ENCODE assay signal across 22 mouse cellular contexts in the genomic region with DNA sequence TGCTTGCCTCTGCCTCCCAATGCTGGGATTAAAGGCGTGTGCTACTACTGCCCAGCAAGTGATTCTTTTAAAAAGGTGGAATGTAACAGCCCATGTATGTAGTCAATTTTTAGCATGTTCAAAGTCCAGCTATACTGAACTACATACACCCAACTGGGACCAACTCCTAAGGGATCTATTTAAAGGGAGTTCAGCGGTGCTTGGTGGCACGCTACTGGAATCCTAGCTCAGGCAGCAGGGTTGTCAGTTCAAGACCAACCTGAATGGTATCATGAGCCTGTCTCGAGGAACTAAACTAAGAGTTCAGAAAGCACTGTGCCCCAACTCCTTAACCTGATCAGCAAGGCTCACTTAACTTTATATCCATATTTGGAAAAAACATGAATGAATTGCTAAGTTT. TPM values are rescaled to one million over a fixed set of nuclear protein-coding genes. Genes with fewer than 3 reads are reported as not detected.
DNase-seq lines count a peak whose midpoint lies in the region; ATAC-seq and TF ChIP-seq lines count a peak whose summit lies in the region.
"Had no signal": no experiment of that assay in that cellular context is flagged by ENCODE, and none has a peak within 500 bp of the region (broad histone marks: within the 10 kb centered on the region; RNA-seq: fewer than 3 reads in every experiment).

No protein-coding gene starts in this region.

- 0 out of 2 replicates have a peak, but pooled peaks cover 4% of the 10 kb centered on the region for H3K36me3 ChIP-seq in hindbrain, postnatal 0 days (ENCODE audit: insufficient read depth, low read length)
- peaks cover 16% of the 10 kb centered on the region for H3K36me3 ChIP-seq in hindbrain, embryonic 12.5 days
- H3K36me3 ChIP-seq in neural tube, embryonic 11.5 days (ENCODE audit: control insufficient read depth, insufficient read depth, low read length), result peaks cover 4% of the 10 kb centered on the region
- peaks cover 4% of the 10 kb centered on the region for H3K36me3 ChIP-seq in neural tube, embryonic 15.5 days

- H3K4me1 ChIP-seq in hindbrain, postnatal 0 days (ENCODE audit: insufficient read depth, low read length), result peaks cover 5% of the 10 kb centered on the region; the same call in 1 of the 2 replicates
- peaks cover 4% of the 10 kb centered on the region for H3K4me1 ChIP-seq in hindbrain, embryonic 12.5 days
- 0 out of 2 replicates have a peak, but pooled peaks cover 7% of the 10 kb centered on the region for H3K4me1 ChIP-seq in neural tube, embryonic 11.5 days (ENCODE audit: control insufficient read depth, insufficient read depth, low read length)
- H3K4me1 ChIP-seq in neural tube, embryonic 15.5 days, result peaks cover 18% of the 10 kb centered on the region
- H3K4me1 ChIP-seq: heart, embryonic 15.5 days had no signal

- no peak overlapping the region for H3K27ac ChIP-seq in hindbrain, postnatal 0 days
- H3K27ac ChIP-seq in hindbrain, embryonic 12.5 days, result no peak overlapping the region
- H3K27ac ChIP-seq in neural tube, embryonic 11.5 days (ENCODE audit: low read depth, low read length), result no peak overlapping the region
- H3K27ac ChIP-seq in neural tube, embryonic 15.5 days (replicated peaks), result no peak overlapping the region
- H3K27ac ChIP-seq: embryonic facial prominence, embryonic 15.5 days; heart, adult 2 months; heart, embryonic 15.5 days had no signal

- no peak overlapping the region for H3K9ac ChIP-seq in hindbrain, postnatal 0 days (replicated peaks; ENCODE audit: low read length)
- H3K9ac ChIP-seq in hindbrain, embryonic 12.5 days, result no peak overlapping the region
- H3K9ac ChIP-seq in neural tube, embryonic 11.5 days (ENCODE audit: low read length), result no peak overlapping the region
- H3K9ac ChIP-seq in neural tube, embryonic 15.5 days (replicated peaks), result no peak overlapping the region
- H3K9ac ChIP-seq: embryonic facial prominence, embryonic 15.5 days; forebrain, postnatal 0 days; heart, embryonic 15.5 days had no signal

- no peak for TF ChIP-seq CTCF in hindbrain, postnatal 0 days (IDR thresholded peaks at IDR 0.05; ENCODE audit: low read depth)

- no peak for ATAC-seq in hindbrain, postnatal 0 days
- no peak for ATAC-seq in hindbrain, embryonic 12.5 days (ENCODE audit: low FRiP score)
- ATAC-seq in neural tube, embryonic 11.5 days (ENCODE audit: insufficient read depth, low FRiP score, low TSS enrichment), result no peak
- no peak for ATAC-seq in neural tube, embryonic 15.5 days (ENCODE audit: low FRiP score)
- ATAC-seq: forebrain, postnatal 0 days; intestine, embryonic 16.5 days had no signal

- DNase-seq in embryo, embryonic 9.5 days (ENCODE audit: extremely low spot score), result peak; percentile 27
- no peak for DNase-seq in embryo, embryonic 11 days
- peak; percentile 3 for DNase-seq in hindbrain, postnatal 0 days (ENCODE audit: low spot score)
- peak; percentile 26 for DNase-seq in neural tube, embryonic 11.5 days (ENCODE audit: low spot score)
- no peak for DNase-seq in spleen, postnatal 10 days (ENCODE audit: low spot score in 2 of 2)
- DNase-seq in thymus, postnatal 14 days, result no peak
- DNase-seq: adrenal gland, adult 2 months; adrenal gland, postnatal 25 days; cerebellum, adult 11 months; cerebellum, adult 8-10 months; cerebellum, postnatal 14 days; forebrain, postnatal 0 days; gastrocnemius, postnatal 14 days; heart, adult 2 months; heart, postnatal 14 days had no signal

- H3K9me3 ChIP-seq in hindbrain, postnatal 0 days (ENCODE audit: low read length), result no peaks in the 10 kb centered on the region
- no peaks in the 10 kb centered on the region for H3K9me3 ChIP-seq in hindbrain, embryonic 12.5 days (replicated peaks)
- H3K9me3 ChIP-seq in neural tube, embryonic 11.5 days (ENCODE audit: control insufficient read depth, low read length), result no peaks in the 10 kb centered on the region
- no peaks in the 10 kb centered on the region for H3K9me3 ChIP-seq in neural tube, embryonic 15.5 days (replicated peaks)
- H3K9me3 ChIP-seq: embryonic facial prominence, embryonic 15.5 days; heart, embryonic 15.5 days had no signal

- H3K27me3 ChIP-seq in hindbrain, postnatal 0 days (ENCODE audit: insufficient read depth, low read length), result no peaks in the 10 kb centered on the region
- no peaks in the 10 kb centered on the region for H3K27me3 ChIP-seq in hindbrain, embryonic 12.5 days
- no peaks in the 10 kb centered on the region for H3K27me3 ChIP-seq in neural tube, embryonic 11.5 days (ENCODE audit: control insufficient read depth, insufficient read depth, low read length)
- no peaks in the 10 kb centered on the region for H3K27me3 ChIP-seq in neural tube, embryonic 15.5 days (replicated peaks)
- H3K27me3 ChIP-seq: CH12.LX; embryonic facial prominence, embryonic 15.5 days; heart, embryonic 15.5 days had no signal

- WGBS in hindbrain, postnatal 0 days, result 89% methylated on average over 4 of the region's 4 CpGs
- 92% methylated on average over 4 of the region's 4 CpGs for WGBS in hindbrain, embryonic 12.5 days
- 94% methylated on average over 4 of the region's 4 CpGs for WGBS in neural tube, embryonic 11.5 days
- 86% methylated on average over 4 of the region's 4 CpGs for WGBS in neural tube, embryonic 15.5 days

- no peak overlapping the region for H3K4me3 ChIP-seq in hindbrain, postnatal 0 days (ENCODE audit: low read length)
- no peak overlapping the region for H3K4me3 ChIP-seq in hindbrain, embryonic 12.5 days
- H3K4me3 ChIP-seq in neural tube, embryonic 11.5 days (ENCODE audit: low read depth, low read length), result no peak overlapping the region
- H3K4me3 ChIP-seq in neural tube, embryonic 15.5 days (replicated peaks), result no peak overlapping the region
- H3K4me3 ChIP-seq: embryonic facial prominence, embryonic 15.5 days; heart, adult 2 months; heart, embryonic 15.5 days had no signal

- no peak overlapping the region for H3K4me2 ChIP-seq in hindbrain, postnatal 0 days (ENCODE audit: low read depth, low read length)
- no peak overlapping the region for H3K4me2 ChIP-seq in hindbrain, embryonic 12.5 days (replicated peaks)
- no peak overlapping the region for H3K4me2 ChIP-seq in neural tube, embryonic 11.5 days (ENCODE audit: low read depth)
- H3K4me2 ChIP-seq in neural tube, embryonic 15.5 days, result no peak overlapping the region; the same call in 1 of the 2 replicates
- H3K4me2 ChIP-seq: embryonic facial prominence, embryonic 15.5 days; heart, embryonic 11.5 days; heart, embryonic 15.5 days had no signal

RNA-seq across cellular contexts. Expression of a gene that starts 6.0 kb away (rescaled TPM):
- total RNA-seq in hindbrain, postnatal 0 days (2014; rRNA removed), result 341 and 395 TPM in 2 replicates
- polyA plus RNA-seq in hindbrain, postnatal 0 days (2015; fragmentation: Nextera tagmentation; extraction: Ambion mirVana), result 242 and 270 TPM in 2 replicates
- polyA plus RNA-seq in hindbrain, embryonic 12.5 days (2016; fragmentation: Nextera tagmentation; extraction: Ambion mirVana), result 338 and 368 TPM in 2 replicates
- 300 and 308 TPM in 2 replicates for polyA plus RNA-seq in neural tube, embryonic 11.5 days (2014; fragmentation: Nextera tagmentation; extraction: Ambion mirVana)
- 145 and 159 TPM in 2 replicates for polyA plus RNA-seq in neural tube, embryonic 15.5 days (2015; fragmentation: Nextera tagmentation; extraction: Ambion mirVana)

Comparison
In these comparisons a context has a peak if more than half of its experiments do, and no peak if none do; other contexts are left out.
1. DNase-seq: peak in embryo, embryonic 9.5 days (single experiment), hindbrain, postnatal 0 days (single experiment) and neural tube, embryonic 11.5 days (single experiment); none in embryo, embryonic 11 days (single experiment), spleen, postnatal 10 days (0 of 2) and thymus, postnatal 14 days (single experiment).